Mouse (Mus musculus) C2C12 (cell line): ENCODE measurements around the gene Cdk5rap2. TPM values are rescaled to one million over a fixed set of nuclear protein-coding genes. Genes with fewer than 3 reads are reported as not detected.

Source experiments
- H3K27me3 ChIP-seq: one replicate; pipeline ENCODE4 v1.6.1; 2011; ENCODE audit not compliant: control insufficient read depth, insufficient read depth, insufficient read length
- H3K36me3 ChIP-seq: one replicate; pipeline ENCODE4 v1.6.1; 2011; ENCODE audit not compliant: control insufficient read depth, insufficient read depth
- H3K4me3 ChIP-seq: one replicate; pipeline ENCODE4 v1.5.1; 2011; ENCODE audit warnings: mild to moderate bottlenecking, control low read depth; ENCODE audit not compliant: poor library complexity, insufficient read depth, severe bottlenecking
- H3K79me2 ChIP-seq: one replicate; pipeline ENCODE4 v1.6.1; 2011; ENCODE audit not compliant: control insufficient read depth, insufficient read depth
- H3K79me3 ChIP-seq: one replicate; pipeline ENCODE4 v1.6.1; 2011; ENCODE audit warnings: low read depth, control low read depth
- H3ac ChIP-seq: one replicate; pipeline ENCODE3; 2011; ENCODE audit warnings: low read depth; ENCODE audit not compliant: control insufficient read depth, insufficient read length
- CTCF ChIP-seq: IDR thresholded peaks from one replicate; pipeline ENCODE4 v1.5.1; 2011; ENCODE audit not compliant: control insufficient read depth, insufficient read depth, insufficient read length
- MAX ChIP-seq: IDR thresholded peaks from one replicate; pipeline ENCODE4 v1.6.1; 2011; ENCODE audit warnings: mild to moderate bottlenecking, control low read depth
- MYOD1 ChIP-seq: IDR thresholded peaks from one replicate; pipeline ENCODE4 v1.6.1; 2011; ENCODE audit warnings: low read depth; ENCODE audit not compliant: control insufficient read depth, insufficient read length
- polyA plus RNA-seq: library from polyadenylated mRNA; unstranded; fragments of >200 nt; fragmentation: generic; extraction: Trizol; gene quantifications from one replicate; pipeline ENCODE4 v1.2.1, GENCODE M21; 2012; ENCODE audit warnings: missing spikeins

Gene Cdk5rap2
- polyA plus RNA-seq, 1 experiment, result 11.4 TPM

- no peak overlapping the region for H3K4me3 ChIP-seq
- H3ac ChIP-seq, result no peak overlapping the region
- H3K79me3 ChIP-seq, result no peaks in the 10 kb centered on the region
- TF ChIP-seq CTCF (no peak), MYOD1 (no peak), MAX (no peak)
- no peaks in the 10 kb centered on the region for H3K36me3 ChIP-seq
- H3K79me2 ChIP-seq, result no peaks in the 10 kb centered on the region
- H3K27me3 ChIP-seq, result no peaks in the 10 kb centered on the region
Observed at GRCm38 (mm10) chr4:70185971-70186370, 224.3 kb downstream of the Cdk5rap2 start.

Other genes starting within 250 kb of the Cdk5rap2 start
- gene Megf9, start 124.6 kb upstream of the Cdk5rap2 start, polyA plus RNA-seq, result 1.7 TPM